Mouse (Mus musculus) embryonic facial prominence, embryonic 10.5 days (tissue): Measurements from ENCODE around the gene Lrsam1. TPM values are rescaled to one million over a fixed set of nuclear protein-coding genes. Genes with fewer than 3 reads are reported as not detected.

Source experiments
- DNase-seq: peaks from one replicate; pipeline ENCODE4 v3.0.0-alpha.2; 2017; ENCODE audit warnings: low spot score
- H3K27ac ChIP-seq: fragments of 300-500 bp; sonication (generic); replicated peaks from 2 replicates; pipeline ENCODE4 v1.5.1; 2016; ENCODE audit warnings: mild to moderate bottlenecking
- H3K27me3 ChIP-seq: fragments of 300-500 bp; sonication (generic); replicated peaks from 2 replicates; pipeline ENCODE4 v1.6.1; 2016; ENCODE audit warnings: low read depth, mild to moderate bottlenecking; ENCODE audit not compliant: poor library complexity, severe bottlenecking
- H3K36me3 ChIP-seq: fragments of 300-500 bp; sonication (generic); replicated peaks from 2 replicates; pipeline ENCODE4 v1.6.1; 2016; ENCODE audit warnings: mild to moderate bottlenecking, moderate library complexity
- H3K4me1 ChIP-seq: fragments of 300-500 bp; sonication (generic); 2 replicates; pipeline ENCODE4 v1.6.1; 2016
- H3K4me3 ChIP-seq: fragments of 300-500 bp; sonication (generic); 2 replicates; pipeline ENCODE4 v1.5.1; 2016; ENCODE audit warnings: mild to moderate bottlenecking, moderate library complexity
- H3K9me3 ChIP-seq: fragments of 300-500 bp; sonication (generic); 2 replicates; pipeline ENCODE4 v1.6.1; 2016; ENCODE audit warnings: mild to moderate bottlenecking
- WGBS: fragments of 180-500 bp; shearing (Covaris S2); methylation state at CpG from one replicate; pipeline ENCODE4 v1.1.7; 2016; 5-methylcytosine and 5-hydroxymethylcytosine counted together
- polyA plus RNA-seq: library from polyadenylated mRNA; unstranded; fragments of >200 nt; fragmentation: Nextera tagmentation; extraction: Ambion mirVana; gene quantifications from 2 replicates; pipeline ENCODE4 v1.2.1, GENCODE M21; 2016

The Lrsam1 gene
- polyA plus RNA-seq, 1 experiment from 2014 or later, result 8.9 TPM

DNA sequence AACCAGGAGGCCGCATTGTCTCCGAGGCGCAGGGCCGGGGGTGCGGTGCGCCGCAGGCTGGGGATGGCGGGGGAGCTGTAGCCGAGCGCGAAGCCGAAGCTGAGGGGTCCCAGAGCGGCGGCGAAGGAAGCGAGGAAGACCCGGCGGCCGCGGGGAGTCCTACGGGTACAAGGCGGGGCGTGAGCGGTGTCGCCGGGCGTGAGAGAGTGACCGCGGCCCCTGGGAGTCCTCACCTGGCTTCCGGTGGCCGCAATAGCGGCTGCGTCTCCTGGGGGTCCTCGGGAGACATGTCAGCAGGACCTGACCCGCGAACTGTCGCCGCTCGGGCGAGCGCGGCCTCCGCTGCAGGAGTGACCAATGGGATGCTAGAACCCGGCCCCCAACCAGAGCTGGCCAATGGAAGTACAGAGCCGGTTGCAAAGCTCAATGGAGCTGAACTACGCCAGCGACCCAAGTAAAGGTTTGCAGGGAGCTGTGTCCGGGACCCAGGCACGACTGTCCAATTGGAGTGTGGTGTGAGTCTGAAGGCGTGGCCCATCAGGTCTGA, 20.4 kb upstream of the Lrsam1 start, which contains the start of gene Slc2a8:
Gene Slc2a8, minus strand, starts transcription at position 359 of the 547 bp plus-strand sequence.
- H3K27me3 ChIP-seq, result no peaks in the 10 kb centered on the region
- H3K4me1 ChIP-seq, result peaks cover 31% of the 10 kb centered on the region
- peak within 1 kb of the TSS; percentile 88 for H3K4me3 ChIP-seq
- DNase-seq, result peak; percentile 94
- under 1% methylated on average over 50 of the region's 50 CpGs for WGBS
- no peaks in the 10 kb centered on the region for H3K9me3 ChIP-seq
- peak within 1 kb of the TSS; percentile 86 for H3K27ac ChIP-seq
- peaks cover 1% of the 10 kb centered on the region; the same call in 1 of the 2 replicates for H3K36me3 ChIP-seq

DNA sequence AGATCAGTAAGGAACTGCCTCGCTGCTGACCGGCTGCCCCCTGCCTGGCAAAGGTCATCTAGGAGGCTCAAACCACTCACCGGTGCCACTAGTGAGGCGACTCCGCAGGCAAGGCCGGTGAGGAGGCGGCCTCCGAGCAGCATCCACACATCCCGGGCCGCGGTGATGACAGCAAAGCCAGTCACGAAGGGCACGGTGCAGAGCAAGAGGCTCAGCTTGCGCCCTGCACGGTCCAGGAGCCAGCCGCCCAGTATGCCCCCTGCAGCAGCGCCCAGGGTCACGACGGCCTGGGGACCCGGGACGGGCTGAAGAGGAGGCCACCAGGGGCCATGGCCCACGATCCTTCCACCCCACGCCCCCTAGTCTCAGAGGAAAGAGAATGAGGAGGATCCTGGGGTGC, 19.9 kb upstream of the Lrsam1 start:
- peak overlapping the region; percentile 86 for H3K27ac ChIP-seq
- 2% methylated on average over 23 of the region's 23 CpGs for WGBS
- DNase-seq, result peak; percentile 40

DNA sequence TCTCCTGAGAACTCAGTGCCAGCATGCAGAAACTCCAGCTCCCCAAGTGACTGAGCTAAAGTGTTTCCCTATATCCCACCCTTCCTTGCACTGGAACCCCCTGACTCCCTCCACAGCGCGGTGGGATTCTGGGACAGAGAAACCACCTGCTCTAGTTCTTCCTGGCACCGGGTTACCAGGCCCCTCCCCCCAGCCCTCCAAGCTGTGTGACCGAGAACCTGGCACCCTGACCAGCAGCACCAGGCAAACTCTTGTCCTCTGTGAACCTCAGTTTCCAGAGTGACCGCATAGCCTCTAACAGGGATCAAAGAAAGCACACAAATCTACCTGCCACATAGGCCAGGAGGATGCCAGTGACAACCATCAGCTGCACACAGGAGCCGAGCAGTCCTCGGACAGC, 18.3 kb upstream of the Lrsam1 start:
- H3K27me3 ChIP-seq, result no peaks in the 10 kb centered on the region
- WGBS, result 88% methylated on average over 7 of the region's 7 CpGs
- no peak overlapping the region for H3K27ac ChIP-seq
- H3K36me3 ChIP-seq, result peaks cover 23% of the 10 kb centered on the region
- DNase-seq, result no peak
- no peak overlapping the region for H3K4me3 ChIP-seq
- H3K9me3 ChIP-seq, result no peaks in the 10 kb centered on the region
- peaks cover 35% of the 10 kb centered on the region for H3K4me1 ChIP-seq

More for the DNA sequence above, 19.9 kb upstream of the Lrsam1 start:
- H3K36me3 ChIP-seq, result peaks cover 7% of the 10 kb centered on the region; the same call in 1 of the 2 replicates
- peaks cover 35% of the 10 kb centered on the region for H3K4me1 ChIP-seq
- no peaks in the 10 kb centered on the region for H3K9me3 ChIP-seq
- H3K4me3 ChIP-seq, result peak overlapping the region; percentile 88
- H3K27me3 ChIP-seq, result no peaks in the 10 kb centered on the region

DNA sequence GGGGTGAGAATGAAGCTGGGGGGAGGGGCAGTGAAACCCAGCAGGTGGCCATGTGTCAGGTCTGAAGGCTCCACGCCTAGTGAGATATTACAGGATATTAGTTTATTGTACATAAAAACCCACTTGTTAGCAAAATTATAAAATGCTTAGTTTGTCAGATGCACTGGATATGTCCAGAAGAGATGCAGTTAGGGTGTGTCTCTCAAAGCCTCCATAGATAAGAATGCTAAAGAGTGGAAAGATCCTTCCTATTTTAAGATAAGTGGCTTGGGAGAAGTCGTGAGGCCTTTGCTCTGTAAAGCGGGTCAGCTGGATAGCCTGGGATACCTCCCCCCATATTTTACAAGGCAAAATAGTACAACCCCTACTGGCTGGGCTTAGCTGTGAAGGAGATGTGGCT, 17.3 kb upstream of the Lrsam1 start:
- no peaks in the 10 kb centered on the region for H3K9me3 ChIP-seq
- no peaks in the 10 kb centered on the region for H3K27me3 ChIP-seq
- H3K27ac ChIP-seq, result no peak overlapping the region
- WGBS, result 83% methylated on average over 3 of the region's 3 CpGs
- DNase-seq, result no peak
- no peak overlapping the region for H3K4me3 ChIP-seq
- peaks cover 34% of the 10 kb centered on the region for H3K4me1 ChIP-seq
- H3K36me3 ChIP-seq, result peaks cover 33% of the 10 kb centered on the region

DNA sequence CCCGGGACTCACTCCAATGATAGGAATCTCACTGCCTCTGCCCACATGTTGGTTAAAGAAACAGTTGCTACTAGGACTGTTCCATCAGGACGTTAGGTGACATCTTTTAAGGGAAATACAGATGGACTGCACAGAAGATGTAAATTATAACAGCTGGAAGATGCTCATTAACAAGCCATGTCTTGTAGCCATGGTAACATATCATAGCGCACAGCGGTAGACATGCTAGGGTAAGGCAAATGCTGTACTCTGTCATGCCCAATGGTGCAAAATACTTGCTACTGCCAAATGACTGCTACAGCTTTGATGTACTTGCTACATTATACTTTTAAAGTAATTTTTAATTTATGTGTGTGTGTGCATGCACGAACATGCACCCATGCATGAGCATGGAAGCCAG, 15.7 kb upstream of the Lrsam1 start:
- peaks cover 46% of the 10 kb centered on the region for H3K36me3 ChIP-seq
- H3K4me3 ChIP-seq, result no peak overlapping the region
- no peak overlapping the region for H3K27ac ChIP-seq
- 85% methylated on average over 5 of the region's 5 CpGs for WGBS
- no peak for DNase-seq
- H3K27me3 ChIP-seq, result no peaks in the 10 kb centered on the region
- H3K4me1 ChIP-seq, result peaks cover 22% of the 10 kb centered on the region
- no peaks in the 10 kb centered on the region for H3K9me3 ChIP-seq

DNA sequence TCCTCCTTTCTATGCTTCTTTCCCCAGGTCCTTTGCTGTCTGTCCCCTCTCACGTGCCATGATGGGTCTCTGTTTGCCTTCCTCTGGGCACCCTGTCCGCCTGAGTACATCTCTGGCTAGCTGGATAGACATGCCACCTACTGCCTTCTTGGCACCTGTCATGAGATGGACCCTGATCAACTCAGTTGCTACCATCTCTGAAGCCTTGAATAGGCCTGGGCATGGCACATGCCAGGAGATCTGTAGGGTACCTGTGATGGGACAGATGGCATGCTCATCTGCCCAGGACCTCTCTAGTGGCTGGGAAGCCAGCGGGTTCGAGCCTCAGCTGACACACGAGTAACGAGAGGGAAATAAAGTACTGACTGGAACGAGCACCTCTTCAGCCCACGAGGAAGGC, 12.8 kb upstream of the Lrsam1 start:
- Histone ChIP-seq H3K4me1 (peaks cover 6% of the 10 kb centered on the region; the same call in 1 of the 2 replicates), H3K9me3 (no peaks in the 10 kb centered on the region), H3K36me3 (peaks cover 46% of the 10 kb centered on the region), H3K27me3 (no peaks in the 10 kb centered on the region), H3K27ac (no peak overlapping the region), H3K4me3 (no peak overlapping the region)
- 91% methylated on average over 8 of the region's 8 CpGs for WGBS
- DNase-seq, result no peak

DNA sequence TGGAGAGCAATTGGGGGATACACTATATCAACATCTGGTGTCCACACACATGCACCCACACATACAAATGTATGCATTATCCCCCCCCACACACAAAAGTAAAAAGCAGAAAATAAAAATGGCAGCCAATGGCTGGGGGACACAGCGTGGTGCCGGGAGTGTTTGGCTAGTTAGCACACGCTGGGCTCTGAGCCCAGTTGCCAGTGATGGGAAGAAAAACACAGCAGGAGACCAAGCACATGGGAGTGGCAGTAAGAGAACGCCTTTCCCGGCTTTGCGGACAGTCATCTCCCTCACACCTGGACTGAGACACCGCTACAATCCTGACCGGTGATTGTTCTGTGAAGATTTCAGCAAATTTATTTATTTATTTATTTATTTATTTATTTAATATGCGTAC, 9.8 kb upstream of the Lrsam1 start:
- H3K4me1 ChIP-seq, result peaks cover 15% of the 10 kb centered on the region
- peaks cover 39% of the 10 kb centered on the region for H3K36me3 ChIP-seq
- no peak overlapping the region for H3K4me3 ChIP-seq
- 41% methylated on average over 9 of the region's 9 CpGs for WGBS
- no peaks in the 10 kb centered on the region for H3K27me3 ChIP-seq
- no peak for DNase-seq
- no peak overlapping the region for H3K27ac ChIP-seq
- no peaks in the 10 kb centered on the region for H3K9me3 ChIP-seq

DNA sequence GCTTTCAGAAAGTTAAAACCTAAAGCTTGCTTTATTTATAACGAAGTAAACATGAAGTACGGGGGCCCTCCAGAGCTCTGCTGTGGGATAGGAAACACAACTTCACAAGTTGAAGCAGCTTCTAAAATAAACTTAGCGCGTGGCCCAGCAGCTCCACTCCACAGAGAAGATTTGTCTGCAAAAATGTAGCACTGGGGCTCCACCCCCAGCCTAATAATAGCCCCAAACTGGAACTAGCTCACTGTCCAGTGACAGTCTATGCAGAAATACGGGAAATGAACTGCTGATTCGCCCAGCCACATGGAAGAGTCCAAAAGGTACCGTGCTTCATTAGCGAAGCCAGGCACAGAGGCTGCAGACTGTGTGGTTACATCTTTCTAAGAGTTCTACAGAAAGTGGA, 7.9 kb upstream of the Lrsam1 start:
- Histone ChIP-seq H3K4me1 (peaks cover 31% of the 10 kb centered on the region), H3K9me3 (no peaks in the 10 kb centered on the region), H3K36me3 (peaks cover 28% of the 10 kb centered on the region), H3K27me3 (no peaks in the 10 kb centered on the region), H3K4me3 (no peak overlapping the region), H3K27ac (no peak overlapping the region)
- WGBS, result 90% methylated on average over 8 of the region's 8 CpGs
- no peak for DNase-seq

DNA sequence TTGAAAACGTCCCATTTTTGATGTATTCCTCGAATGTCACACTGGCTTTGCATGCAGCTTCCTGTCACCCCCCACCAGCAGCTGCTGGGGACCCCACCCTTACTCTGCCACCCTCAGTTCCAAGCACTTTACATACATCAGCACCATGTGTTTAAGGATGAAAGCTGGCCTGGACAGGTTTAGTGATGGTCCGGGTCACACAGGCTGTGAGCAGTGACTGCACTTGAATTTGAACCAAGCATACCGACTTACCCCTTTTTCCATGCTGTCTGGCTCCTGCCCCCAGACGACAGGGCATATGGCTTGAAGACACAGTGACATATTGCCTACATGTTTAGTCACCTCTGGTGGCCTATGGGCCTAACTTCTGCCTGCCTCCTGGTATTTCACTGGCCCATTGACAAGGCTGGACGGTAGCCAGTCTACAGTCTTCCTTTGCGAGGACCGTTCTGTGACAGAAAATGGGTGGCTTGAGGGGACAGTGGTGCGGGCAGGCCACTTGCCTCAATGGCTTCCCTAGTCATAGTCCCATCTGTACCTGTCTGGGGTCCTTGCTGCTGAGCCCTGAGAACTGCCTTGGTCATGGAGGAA, 6.7 kb upstream of the Lrsam1 start:
- no peak overlapping the region for H3K27ac ChIP-seq
- 90% methylated on average over 9 of the region's 9 CpGs for WGBS

DNA sequence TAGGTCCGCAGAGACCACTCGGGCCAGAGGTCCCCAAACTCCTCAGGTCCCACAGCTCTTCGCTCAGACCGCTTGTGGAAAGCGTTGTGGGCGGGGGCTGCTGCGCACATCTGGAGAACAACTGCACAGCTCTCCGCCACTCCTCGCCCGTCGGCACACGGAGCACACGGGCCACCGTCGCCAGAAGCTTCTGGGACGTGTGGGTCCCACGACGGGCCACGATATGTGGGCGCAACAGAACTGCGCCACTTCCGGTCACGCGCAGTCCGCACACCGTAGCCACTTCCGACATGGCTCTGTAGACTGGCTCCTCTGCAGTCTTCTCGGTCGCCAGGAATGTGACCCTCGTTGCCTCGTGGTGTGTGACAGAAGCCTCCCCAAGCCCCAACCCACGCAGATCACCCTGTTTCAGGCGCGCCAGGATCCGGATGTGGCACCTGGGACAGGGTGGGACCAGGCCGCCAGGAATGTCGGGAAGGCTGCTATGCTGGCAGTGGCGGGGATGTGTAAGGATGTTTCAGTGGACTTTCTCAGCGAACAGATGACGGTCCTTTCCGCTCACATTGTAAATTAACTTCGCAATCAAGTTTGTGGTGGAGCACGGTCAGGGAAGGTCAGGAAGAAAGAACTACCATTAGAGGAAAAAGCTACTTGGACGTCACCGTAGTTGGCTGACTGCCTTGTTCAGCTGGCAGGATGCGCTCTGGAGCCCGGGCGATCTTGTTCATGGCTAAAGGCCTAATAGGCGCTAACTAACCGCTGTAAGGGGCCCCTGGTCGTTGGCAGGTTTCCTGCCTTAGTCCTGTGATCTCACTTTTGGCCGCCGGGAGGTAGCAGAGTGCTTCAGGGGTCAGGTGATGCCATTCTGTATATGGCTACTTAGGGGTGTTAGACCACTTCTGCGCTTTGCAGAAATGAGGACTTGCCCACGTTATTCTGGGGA, 5.5 kb upstream of the Lrsam1 start:
- Histone ChIP-seq H3K9me3 (no peaks in the 10 kb centered on the region), H3K27ac (peak overlapping the region; percentile 93), H3K4me3 (peak overlapping the region; percentile 78), H3K4me1 (peaks cover 49% of the 10 kb centered on the region), H3K27me3 (no peaks in the 10 kb centered on the region), H3K36me3 (peaks cover 31% of the 10 kb centered on the region)
- 1% methylated on average over 55 of the region's 55 CpGs for WGBS
- peak; percentile 85 for DNase-seq

More for the DNA sequence above, 6.7 kb upstream of the Lrsam1 start:
- Histone ChIP-seq H3K27me3 (no peaks in the 10 kb centered on the region), H3K4me3 (peak overlapping the region; percentile 78; the same call in 1 of the 2 replicates), H3K4me1 (peaks cover 43% of the 10 kb centered on the region), H3K36me3 (peaks cover 28% of the 10 kb centered on the region), H3K9me3 (no peaks in the 10 kb centered on the region)
- no peak for DNase-seq

DNA sequence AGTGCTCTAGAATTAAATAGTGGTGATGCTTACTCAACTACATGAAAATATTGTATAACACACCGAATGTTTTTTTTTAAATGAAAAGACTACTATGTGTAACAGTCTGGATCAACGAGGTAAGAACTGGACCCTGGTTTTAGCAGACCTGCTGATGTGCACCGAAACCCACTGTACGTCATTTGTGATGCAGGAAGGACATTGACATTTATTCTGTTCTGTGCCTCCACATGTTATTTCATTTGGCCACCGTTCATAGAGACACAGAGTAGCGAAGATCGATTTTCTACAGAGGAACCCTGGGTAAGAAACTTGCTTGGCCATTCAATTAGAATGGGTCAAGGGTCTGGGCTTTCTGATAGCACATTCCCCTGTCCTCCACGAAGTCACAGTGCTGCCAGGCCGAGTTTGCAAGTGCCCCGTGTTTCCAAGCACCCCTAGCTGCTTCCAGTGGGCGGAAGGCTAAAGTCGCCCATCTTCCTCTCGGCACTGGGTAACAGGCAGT, 4.8 kb upstream of the Lrsam1 start:
- Histone ChIP-seq H3K9me3 (no peaks in the 10 kb centered on the region), H3K4me1 (peaks cover 49% of the 10 kb centered on the region), H3K4me3 (peak overlapping the region; percentile 78), H3K27ac (peak overlapping the region; percentile 93), H3K36me3 (peaks cover 31% of the 10 kb centered on the region), H3K27me3 (no peaks in the 10 kb centered on the region)
- no peak for DNase-seq
- WGBS, result 10% methylated on average over 13 of the region's 13 CpGs

DNA sequence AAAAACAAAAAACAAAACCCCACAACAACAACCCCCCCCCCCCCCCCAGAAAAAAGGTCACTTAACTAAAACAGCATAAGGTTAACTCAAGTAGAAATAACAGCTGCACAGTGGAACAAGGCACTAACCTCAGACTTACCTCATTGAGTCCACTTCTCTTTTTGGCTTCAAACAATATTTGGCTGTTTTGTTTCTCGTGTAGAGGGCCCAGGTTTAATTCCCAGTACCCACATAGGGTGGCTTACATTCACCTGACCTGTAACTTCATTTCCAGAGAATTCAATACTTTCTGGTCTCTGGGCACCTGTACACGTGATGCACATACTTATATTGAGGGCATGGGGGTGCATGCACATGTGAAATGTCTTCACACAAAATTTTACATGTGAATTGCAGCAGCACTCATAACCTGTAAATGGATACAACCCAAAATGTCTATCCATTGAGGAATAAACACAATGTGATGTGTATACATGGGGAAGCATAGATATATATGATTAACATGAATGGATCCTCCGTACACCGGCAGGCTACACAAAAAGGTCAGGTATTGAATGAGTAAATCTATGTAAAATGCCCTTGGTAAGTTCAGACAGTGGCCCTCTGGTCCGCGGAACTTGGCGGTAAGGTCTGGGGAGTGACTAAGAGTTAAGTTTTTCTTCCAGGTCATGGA, 4.2 kb upstream of the Lrsam1 start:
- H3K4me1 ChIP-seq, result peaks cover 54% of the 10 kb centered on the region
- H3K27me3 ChIP-seq, result no peaks in the 10 kb centered on the region
- no peak for DNase-seq
- no peaks in the 10 kb centered on the region for H3K9me3 ChIP-seq
- no peak overlapping the region; the same call in 1 of the 2 replicates for H3K27ac ChIP-seq
- peaks cover 31% of the 10 kb centered on the region for H3K36me3 ChIP-seq
- 15% methylated on average over 7 of the region's 7 CpGs for WGBS
- peak overlapping the region; percentile 78 for H3K4me3 ChIP-seq
